Mouse (Mus musculus): ENCODE measurements around the gene Tmtc1. TPM values are rescaled to one million over a fixed set of nuclear protein-coding genes. Genes with fewer than 3 reads are reported as not detected.

The Tmtc1 gene
- polyA plus RNA-seq, 1 experiment from 2014 or later: 1.4 TPM

GRCm38 (mm10) chr6:148248625-148249024, 195.6 kb downstream of the Tmtc1 start:
- H3K4me1 ChIP-seq (ENCODE audit: control insufficient read depth, insufficient read depth, low read length): no peaks in the 10 kb centered on the region
- H3K9me3 ChIP-seq (replicated peaks; ENCODE audit: control insufficient read depth, low read length): no peaks in the 10 kb centered on the region
- no peak for ATAC-seq (replicated peaks; ENCODE audit: insufficient number of reproducible peaks, low FRiP score, low TSS enrichment)
- no peak overlapping the region for H3K9ac ChIP-seq (ENCODE audit: low read depth, low read length)
- no peaks in the 10 kb centered on the region for H3K36me3 ChIP-seq (ENCODE audit: control insufficient read depth, insufficient read depth, low read length)
- H3K27ac ChIP-seq (ENCODE audit: low read depth, low read length): no peak overlapping the region
- 49% methylated on average over 2 of the region's 2 CpGs for WGBS (ENCODE audit: insufficient replicate concordance)
- H3K4me3 ChIP-seq (ENCODE audit: low read depth, low read length): no peak overlapping the region
- no peak overlapping the region for H3K4me2 ChIP-seq
- no peaks in the 10 kb centered on the region for H3K27me3 ChIP-seq (ENCODE audit: control insufficient read depth, insufficient read depth, low read length)

- WGBS (ENCODE audit: insufficient replicate concordance): 68% methylated on average over 7 of the region's 7 CpGs
- no peak overlapping the region for H3K27ac ChIP-seq (ENCODE audit: low read depth, low read length)
- H3K9me3 ChIP-seq (replicated peaks; ENCODE audit: control insufficient read depth, low read length): no peaks in the 10 kb centered on the region
- no peaks in the 10 kb centered on the region for H3K27me3 ChIP-seq (ENCODE audit: control insufficient read depth, insufficient read depth, low read length)
- no peak overlapping the region for H3K4me3 ChIP-seq (ENCODE audit: low read depth, low read length)
- H3K4me2 ChIP-seq: no peak overlapping the region
- H3K9ac ChIP-seq (ENCODE audit: low read depth, low read length): no peak overlapping the region
- H3K36me3 ChIP-seq (ENCODE audit: control insufficient read depth, insufficient read depth, low read length): no peaks in the 10 kb centered on the region
- no peak for ATAC-seq (replicated peaks; ENCODE audit: insufficient number of reproducible peaks, low FRiP score, low TSS enrichment)
- no peaks in the 10 kb centered on the region for H3K4me1 ChIP-seq (ENCODE audit: control insufficient read depth, insufficient read depth, low read length)
Observed at GRCm38 (mm10) chr6:148246544-148246943, 197.6 kb downstream of the Tmtc1 start.

- 82% methylated on average over 1 of the region's 1 CpGs for WGBS (ENCODE audit: insufficient replicate concordance)
- ATAC-seq (replicated peaks; ENCODE audit: insufficient number of reproducible peaks, low FRiP score, low TSS enrichment): no peak
Observed at GRCm38 (mm10) chr6:148244836-148245235, 199.4 kb downstream of the Tmtc1 start.

GRCm38 (mm10) chr6:148242304-148242703, 201.9 kb downstream of the Tmtc1 start:
- ATAC-seq (replicated peaks; ENCODE audit: insufficient number of reproducible peaks, low FRiP score, low TSS enrichment): no peak
- H3K36me3 ChIP-seq (ENCODE audit: control insufficient read depth, insufficient read depth, low read length): no peaks in the 10 kb centered on the region
- no peaks in the 10 kb centered on the region for H3K9me3 ChIP-seq (replicated peaks; ENCODE audit: control insufficient read depth, low read length)
- H3K27ac ChIP-seq (ENCODE audit: low read depth, low read length): no peak overlapping the region
- H3K4me1 ChIP-seq (ENCODE audit: control insufficient read depth, insufficient read depth, low read length): peaks cover 2% of the 10 kb centered on the region; the same call in 1 of the 2 replicates
- WGBS (ENCODE audit: insufficient replicate concordance): 51% methylated on average over 3 of the region's 3 CpGs
- H3K27me3 ChIP-seq (ENCODE audit: control insufficient read depth, insufficient read depth, low read length): no peaks in the 10 kb centered on the region
- H3K9ac ChIP-seq (ENCODE audit: low read depth, low read length): no peak overlapping the region
- no peak overlapping the region for H3K4me3 ChIP-seq (ENCODE audit: low read depth, low read length)
- no peak overlapping the region for H3K4me2 ChIP-seq

More at GRCm38 (mm10) chr6:148244836-148245235, 199.4 kb downstream of the Tmtc1 start:
- Histone ChIP-seq H3K4me2 (no peak overlapping the region), H3K27ac (ENCODE audit: low read depth, low read length) (no peak overlapping the region), H3K36me3 (ENCODE audit: control insufficient read depth, insufficient read depth, low read length) (no peaks in the 10 kb centered on the region), H3K9me3 (replicated peaks; ENCODE audit: control insufficient read depth, low read length) (no peaks in the 10 kb centered on the region), H3K4me1 (ENCODE audit: control insufficient read depth, insufficient read depth, low read length) (no peaks in the 10 kb centered on the region), H3K4me3 (ENCODE audit: low read depth, low read length) (no peak overlapping the region), H3K9ac (ENCODE audit: low read depth, low read length) (no peak overlapping the region), H3K27me3 (ENCODE audit: control insufficient read depth, insufficient read depth, low read length) (no peaks in the 10 kb centered on the region)

- 80% methylated on average over 5 of the region's 5 CpGs for WGBS (ENCODE audit: insufficient replicate concordance)
- Histone ChIP-seq H3K4me2 (no peak overlapping the region), H3K4me3 (ENCODE audit: low read depth, low read length) (no peak overlapping the region), H3K27ac (ENCODE audit: low read depth, low read length) (no peak overlapping the region), H3K27me3 (ENCODE audit: control insufficient read depth, insufficient read depth, low read length) (no peaks in the 10 kb centered on the region), H3K9ac (ENCODE audit: low read depth, low read length) (no peak overlapping the region), H3K9me3 (replicated peaks; ENCODE audit: control insufficient read depth, low read length) (no peaks in the 10 kb centered on the region), H3K36me3 (ENCODE audit: control insufficient read depth, insufficient read depth, low read length) (no peaks in the 10 kb centered on the region), H3K4me1 (ENCODE audit: control insufficient read depth, insufficient read depth, low read length) (peaks cover 2% of the 10 kb centered on the region; the same call in 1 of the 2 replicates)
- no peak for ATAC-seq (replicated peaks; ENCODE audit: insufficient number of reproducible peaks, low FRiP score, low TSS enrichment)
Observed at GRCm38 (mm10) chr6:148241685-148242084, 202.5 kb downstream of the Tmtc1 start.

- H3K9ac ChIP-seq (ENCODE audit: low read depth, low read length): no peak overlapping the region
- H3K36me3 ChIP-seq (ENCODE audit: control insufficient read depth, insufficient read depth, low read length): no peaks in the 10 kb centered on the region
- 88% methylated on average over 1 of the region's 1 CpGs for WGBS (ENCODE audit: insufficient replicate concordance)
Observed at GRCm38 (mm10) chr6:148239311-148239710, 204.9 kb downstream of the Tmtc1 start.

GRCm38 (mm10) chr6:148237453-148237852, 206.7 kb downstream of the Tmtc1 start:
- no peaks in the 10 kb centered on the region for H3K27me3 ChIP-seq (ENCODE audit: control insufficient read depth, insufficient read depth, low read length)
- whole genome bisulfite sequencing (ENCODE audit: insufficient replicate concordance): 39% methylated on average over 5 of the region's 5 CpGs
- H3K9ac ChIP-seq (ENCODE audit: low read depth, low read length): no peak overlapping the region
- H3K4me2 ChIP-seq: no peak overlapping the region
- H3K9me3 ChIP-seq (replicated peaks; ENCODE audit: control insufficient read depth, low read length): no peaks in the 10 kb centered on the region
- H3K27ac ChIP-seq (ENCODE audit: low read depth, low read length): no peak overlapping the region
- peaks cover 4% of the 10 kb centered on the region; the same call in 1 of the 2 replicates for H3K4me1 ChIP-seq (ENCODE audit: control insufficient read depth, insufficient read depth, low read length)
- no peak for ATAC-seq (replicated peaks; ENCODE audit: insufficient number of reproducible peaks, low FRiP score, low TSS enrichment)
- no peaks in the 10 kb centered on the region for H3K36me3 ChIP-seq (ENCODE audit: control insufficient read depth, insufficient read depth, low read length)
- H3K4me3 ChIP-seq (ENCODE audit: low read depth, low read length): no peak overlapping the region

More at GRCm38 (mm10) chr6:148239311-148239710, 204.9 kb downstream of the Tmtc1 start:
- Histone ChIP-seq H3K9me3 (replicated peaks; ENCODE audit: control insufficient read depth, low read length) (no peaks in the 10 kb centered on the region), H3K27me3 (ENCODE audit: control insufficient read depth, insufficient read depth, low read length) (no peaks in the 10 kb centered on the region), H3K4me2 (no peak overlapping the region), H3K4me3 (ENCODE audit: low read depth, low read length) (no peak overlapping the region), H3K27ac (ENCODE audit: low read depth, low read length) (no peak overlapping the region), H3K4me1 (ENCODE audit: control insufficient read depth, insufficient read depth, low read length) (peaks cover 2% of the 10 kb centered on the region; the same call in 1 of the 2 replicates)
- no peak for ATAC-seq (replicated peaks; ENCODE audit: insufficient number of reproducible peaks, low FRiP score, low TSS enrichment)

- Histone ChIP-seq H3K4me3 (ENCODE audit: low read depth, low read length) (no peak overlapping the region), H3K36me3 (ENCODE audit: control insufficient read depth, insufficient read depth, low read length) (no peaks in the 10 kb centered on the region), H3K4me2 (no peak overlapping the region), H3K27ac (ENCODE audit: low read depth, low read length) (no peak overlapping the region), H3K27me3 (ENCODE audit: control insufficient read depth, insufficient read depth, low read length) (no peaks in the 10 kb centered on the region), H3K9me3 (replicated peaks; ENCODE audit: control insufficient read depth, low read length) (no peaks in the 10 kb centered on the region), H3K9ac (ENCODE audit: low read depth, low read length) (no peak overlapping the region), H3K4me1 (ENCODE audit: control insufficient read depth, insufficient read depth, low read length) (peaks cover 5% of the 10 kb centered on the region; the same call in 1 of the 2 replicates)
- ATAC-seq (replicated peaks; ENCODE audit: insufficient number of reproducible peaks, low FRiP score, low TSS enrichment): no peak
- WGBS (ENCODE audit: insufficient replicate concordance): 63% methylated on average over 3 of the region's 3 CpGs
Observed at GRCm38 (mm10) chr6:148234105-148234828, 209.9 kb downstream of the Tmtc1 start.

- ATAC-seq (replicated peaks; ENCODE audit: insufficient number of reproducible peaks, low FRiP score, low TSS enrichment): no peak
- H3K4me2 ChIP-seq: no peak overlapping the region
- H3K4me3 ChIP-seq (ENCODE audit: low read depth, low read length): no peak overlapping the region
- 0 out of 2 replicates have a peak, but pooled peaks cover 1% of the 10 kb centered on the region for H3K4me1 ChIP-seq (ENCODE audit: control insufficient read depth, insufficient read depth, low read length)
- H3K9me3 ChIP-seq (replicated peaks; ENCODE audit: control insufficient read depth, low read length): no peaks in the 10 kb centered on the region
- WGBS (ENCODE audit: insufficient replicate concordance): 56% methylated on average over 3 of the region's 3 CpGs
- no peaks in the 10 kb centered on the region for H3K36me3 ChIP-seq (ENCODE audit: control insufficient read depth, insufficient read depth, low read length)
- no peak overlapping the region for H3K9ac ChIP-seq (ENCODE audit: low read depth, low read length)
- H3K27ac ChIP-seq (ENCODE audit: low read depth, low read length): no peak overlapping the region
- H3K27me3 ChIP-seq (ENCODE audit: control insufficient read depth, insufficient read depth, low read length): no peaks in the 10 kb centered on the region
Observed at GRCm38 (mm10) chr6:148227542-148227941, 216.6 kb downstream of the Tmtc1 start.
